Mouse (Mus musculus) erythroid progenitor cell, adult 5-6 weeks (primary cell): Measurements from ENCODE around the gene Fam83d. TPM values are rescaled to one million over a fixed set of nuclear protein-coding genes. Genes with fewer than 3 reads are reported as not detected.
"Not testable (repeated sequence)": the region's sequence is repeated elsewhere in the genome, so short reads cannot be mapped to it uniquely, and the experiment has no call there.

Source experiments
- ATAC-seq: replicated peaks from 2 replicates; pipeline ENCODE4 v1.8.0; 2016; ENCODE audit warnings: moderate number of reproducible peaks, mild to moderate bottlenecking, moderate TSS enrichment, inconsistent platforms; ENCODE audit not compliant: poor library complexity, low FRiP score, severe bottlenecking
- total RNA-seq, 2 experiments: library from RNA; stranded (forward) in 1 of 2; stranded (reverse) in 1 of 2; fragments of 150-400 nt in 1 of 2; fragments of 186-747, 209-891 nt in 1 of 2; gene quantifications; 2 replicates each; pipeline versions ENCODE4 v1.2.3 to v1.2.4; 2015 to 2017; ENCODE audit warnings: low replicate concordance in 2 of 2

Gene Fam83d
- total RNA-seq (2015; ENCODE audit: low replicate concordance) (24.3 and 33.2 TPM in 2 replicates), total RNA-seq (2017; ENCODE audit: low replicate concordance) (26.9 and 28.9 TPM in 2 replicates)

- peak; percentile 95 for ATAC-seq
Measured at GRCm38 (mm10) chr2:158767742-158768339, at the start of gene Fam83d. TSS of gene Fam83d (plus strand) at chr2:158768093.

DNA sequence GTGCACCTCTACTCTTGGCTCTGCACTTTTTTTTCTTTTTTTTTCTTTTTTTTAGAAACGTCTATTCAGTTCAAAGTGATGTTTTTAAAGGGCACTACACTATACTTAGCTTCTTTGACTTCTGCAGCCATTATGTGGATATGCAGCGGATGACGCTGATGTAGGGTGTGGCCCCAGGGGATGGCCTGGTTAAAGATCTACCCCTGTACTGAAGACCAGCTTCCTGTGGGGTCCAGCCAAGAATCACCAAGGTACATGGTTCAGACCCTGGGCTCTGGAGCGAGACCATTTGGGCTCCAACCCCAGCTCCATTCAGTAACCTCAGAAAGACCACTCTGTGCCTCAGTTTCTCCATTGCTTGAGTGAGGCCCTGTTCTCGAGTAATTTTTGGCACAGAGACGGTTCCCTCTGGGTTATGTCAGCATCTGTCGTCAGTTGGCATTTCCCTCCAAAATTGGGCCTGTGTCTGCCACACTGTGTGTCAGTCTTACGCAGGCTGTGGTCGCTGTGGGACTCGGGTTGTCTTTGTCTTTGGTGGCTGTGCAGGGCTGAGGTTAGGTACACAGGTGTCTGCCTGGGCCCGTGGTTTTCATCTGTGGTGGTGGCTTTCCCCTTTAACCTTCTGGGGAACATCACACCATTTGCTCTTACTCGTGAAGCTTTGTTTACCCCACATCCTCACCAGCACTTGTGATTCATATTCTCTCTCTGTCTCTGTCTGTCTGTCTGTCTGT is 48.9 kb upstream of the Fam83d start:
- ATAC-seq = no peak

DNA sequence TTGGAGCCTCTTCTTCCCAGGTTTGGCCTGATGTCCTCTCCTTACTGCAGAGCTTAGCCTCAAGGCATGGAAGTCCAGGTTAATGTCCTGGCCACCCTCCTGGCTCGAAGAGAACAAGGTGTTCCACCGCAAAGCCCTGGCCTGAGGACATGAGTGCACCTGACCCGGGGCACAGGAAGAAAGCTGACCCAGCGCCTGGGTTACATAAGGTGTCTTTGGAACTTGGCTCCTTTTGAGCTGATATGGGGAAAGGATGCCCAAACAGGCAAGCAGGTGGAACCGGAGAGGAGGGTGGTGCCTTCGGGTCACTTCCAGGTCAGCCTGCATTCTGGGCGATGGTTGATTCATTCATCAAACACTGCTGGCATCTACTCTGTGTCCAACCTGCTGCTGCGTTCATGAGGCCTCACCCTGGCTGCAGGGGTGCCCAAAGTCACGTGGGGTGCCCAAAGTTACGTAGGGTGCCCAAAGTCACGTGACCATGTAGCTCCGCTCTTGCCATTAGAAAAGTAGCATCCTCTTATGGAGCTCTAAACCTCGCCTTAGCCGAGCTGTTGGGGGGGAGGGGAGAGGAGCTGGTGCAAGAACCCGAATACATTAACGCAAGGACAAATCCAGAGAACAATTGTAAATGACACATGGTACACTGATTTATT is 47.0 kb upstream of the Fam83d start:
- ATAC-seq = no peak

GRCm38 (mm10) chr2:158721481-158721880 is 46.4 kb upstream of the Fam83d start:
- no peak for ATAC-seq

- no peak for ATAC-seq
Measured at GRCm38 (mm10) chr2:158722135-158722534, 45.8 kb upstream of the Fam83d start.

DNA sequence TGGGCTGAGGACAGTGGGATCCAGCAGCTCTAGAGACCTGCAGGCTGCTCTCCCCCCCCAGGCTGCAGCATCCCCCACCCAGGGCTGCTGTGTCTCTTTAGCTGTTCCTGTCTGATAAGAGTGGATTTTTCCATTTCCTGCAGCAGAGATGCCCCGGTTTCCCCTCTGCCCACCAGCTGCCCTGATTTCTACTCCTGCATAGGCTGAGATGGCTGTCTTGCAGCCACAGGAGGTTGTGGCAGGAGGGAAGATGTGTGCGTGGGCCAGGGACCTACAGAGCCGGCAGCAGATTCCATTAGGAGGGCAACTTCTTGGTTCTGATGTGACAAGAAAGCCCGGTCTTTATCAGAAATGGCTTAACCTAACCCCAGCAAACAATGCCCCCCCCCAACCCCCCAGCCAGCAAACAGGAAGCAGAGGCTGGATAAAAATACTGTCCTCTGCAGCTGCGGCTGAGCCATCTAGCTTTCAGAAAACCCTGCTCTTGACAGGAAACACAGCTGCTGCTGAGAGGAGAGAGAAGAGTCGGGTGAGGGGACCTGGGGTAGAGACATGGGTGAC is 44.8 kb upstream of the Fam83d start:
- ATAC-seq = no peak

- ATAC-seq = no peak
Measured at GRCm38 (mm10) chr2:158723806-158724205, 44.1 kb upstream of the Fam83d start.

DNA sequence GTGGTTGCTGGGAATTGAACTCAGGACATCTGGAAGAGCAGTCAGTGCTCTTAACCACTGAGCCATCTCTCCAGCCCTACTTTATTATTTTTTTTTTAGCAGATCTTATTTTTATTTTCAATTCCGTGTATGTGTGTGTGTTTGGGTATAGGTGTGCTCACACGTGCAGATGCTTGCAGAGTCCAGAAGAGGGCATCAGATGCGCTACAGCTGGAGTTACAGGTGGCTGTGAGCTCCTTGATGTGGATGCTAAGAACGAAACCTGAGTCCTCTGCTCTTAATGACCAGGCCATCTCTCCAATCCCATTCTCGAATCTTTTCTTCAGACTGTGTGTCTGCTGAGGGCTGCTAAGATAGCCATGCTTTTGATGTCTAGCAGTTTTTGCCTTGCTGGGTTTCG is 41.6 kb upstream of the Fam83d start:
- no peak for ATAC-seq

DNA sequence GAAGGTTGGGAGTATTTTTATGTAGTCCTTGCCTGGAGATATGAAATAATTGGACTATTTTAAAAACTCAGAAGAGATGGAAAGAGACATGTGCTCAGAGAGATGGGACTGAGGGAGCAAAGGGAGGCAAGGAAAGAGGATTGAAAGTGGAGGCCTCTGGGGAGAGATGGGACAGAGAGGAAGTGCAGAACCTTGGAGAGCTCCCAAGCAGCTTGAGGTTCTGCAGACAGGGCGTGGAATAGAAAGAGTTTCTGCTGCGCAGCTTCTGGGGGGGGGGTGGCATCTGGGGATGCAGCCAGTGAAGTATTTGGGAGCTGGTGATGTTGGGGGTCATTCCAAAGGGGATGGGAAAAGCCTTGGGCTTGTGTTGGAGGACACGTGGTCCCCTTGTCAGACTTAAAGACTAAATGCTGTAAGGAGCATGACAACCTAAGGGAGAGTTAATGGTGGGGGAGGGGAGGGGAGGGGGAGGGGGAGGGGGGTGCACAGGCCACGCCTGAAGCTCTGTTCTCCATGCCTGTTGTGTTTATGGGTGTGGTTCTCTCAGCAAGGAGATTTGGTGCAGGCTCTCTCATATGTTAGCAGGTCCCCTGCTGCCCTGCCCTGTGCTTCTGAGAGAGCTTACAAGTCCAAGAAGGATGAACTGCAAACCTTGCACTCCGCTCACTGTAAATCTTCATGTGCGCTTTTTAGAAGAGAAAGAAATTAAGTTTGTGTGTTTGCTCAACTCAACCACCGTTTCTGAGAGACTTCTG is 39.7 kb upstream of the Fam83d start:
- no peak for ATAC-seq

DNA sequence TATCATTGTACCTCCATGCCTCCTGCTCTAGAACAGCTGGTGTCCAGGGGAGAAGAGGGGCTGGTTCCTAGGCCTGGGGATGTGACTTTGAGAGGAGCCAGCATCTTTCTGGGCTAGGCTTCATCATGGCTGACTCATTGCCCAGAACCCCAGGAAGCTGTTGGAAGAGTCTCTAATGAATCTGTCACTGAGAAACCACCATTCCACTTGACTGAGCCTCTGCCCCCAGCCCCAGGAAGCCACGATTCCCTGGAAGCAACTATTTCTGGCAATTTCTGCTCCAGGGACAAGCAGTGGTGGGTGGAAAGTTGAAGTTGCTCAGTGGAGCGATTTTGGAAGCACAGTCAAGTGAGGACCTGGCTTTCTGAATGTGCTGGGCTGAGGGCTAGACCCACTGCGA is 37.0 kb upstream of the Fam83d start:
- ATAC-seq = no peak

DNA sequence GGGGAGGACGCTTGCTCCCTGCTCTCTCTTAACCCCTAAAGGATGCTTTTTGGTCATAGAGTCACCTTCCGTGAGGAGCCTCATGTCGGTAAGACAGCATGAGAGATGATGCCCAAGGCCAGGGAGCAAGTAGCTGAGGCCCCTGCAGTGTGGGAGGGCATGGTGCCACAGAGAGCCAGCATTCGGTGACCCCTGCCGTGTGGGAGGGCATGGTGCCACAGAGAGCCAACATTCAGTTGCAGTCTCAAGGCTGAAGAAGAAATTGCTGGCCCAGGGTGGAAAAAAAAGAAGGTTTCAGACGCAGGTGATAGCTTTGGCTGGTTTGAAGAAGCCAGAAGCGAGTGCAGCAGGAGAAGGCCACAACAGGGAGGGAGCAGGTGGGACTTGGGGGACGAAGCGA is 35.4 kb upstream of the Fam83d start:
- no peak for ATAC-seq

- ATAC-seq = no peak
Measured at GRCm38 (mm10) chr2:158733136-158733535, 34.8 kb upstream of the Fam83d start.

DNA sequence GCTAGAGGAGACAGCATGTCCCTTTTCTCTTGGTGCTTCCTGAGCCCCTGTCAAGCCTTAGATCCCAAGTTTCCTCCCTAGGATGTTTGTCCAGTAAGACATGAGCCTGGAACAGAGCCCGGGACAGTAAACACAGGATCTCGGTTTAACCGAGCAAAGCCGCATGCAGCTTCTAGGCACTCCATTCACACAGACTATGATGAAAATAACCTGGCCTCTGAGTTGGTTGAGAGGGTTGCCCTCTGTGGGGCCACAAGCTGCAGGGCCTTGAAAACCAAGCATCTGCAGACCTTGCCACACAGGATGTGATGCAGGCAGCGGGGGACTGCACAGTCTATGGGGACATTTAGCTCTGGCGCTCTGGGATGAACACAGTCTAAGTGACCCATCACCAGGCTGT is 34.0 kb upstream of the Fam83d start:
- ATAC-seq = no peak

GRCm38 (mm10) chr2:158734500-158735152 is 33.3 kb upstream of the Fam83d start:
- ATAC-seq = no peak

GRCm38 (mm10) chr2:158735340-158735739 is 32.6 kb upstream of the Fam83d start:
- ATAC-seq = no peak

DNA sequence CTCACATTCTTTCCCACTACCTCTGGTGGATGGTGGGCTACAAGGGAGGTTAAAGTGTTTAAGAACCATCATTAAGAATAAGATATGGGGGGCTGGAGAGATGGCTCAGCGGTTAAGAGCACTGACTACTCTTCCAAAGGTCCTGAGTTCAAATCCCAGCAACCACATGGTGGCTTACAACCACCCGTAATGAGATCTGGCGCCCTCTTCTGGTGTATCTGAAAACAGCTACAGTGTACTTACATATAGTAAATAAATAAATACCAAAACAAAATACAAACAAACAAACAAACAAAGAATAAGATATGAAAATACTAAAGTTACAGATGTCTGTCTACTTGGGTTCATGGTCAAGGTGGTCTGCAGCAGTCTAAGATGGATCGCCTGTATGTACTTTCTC is 31.6 kb upstream of the Fam83d start:
- not testable (repeated sequence) for ATAC-seq

- no peak for ATAC-seq
Measured at GRCm38 (mm10) chr2:158738591-158738990, 29.3 kb upstream of the Fam83d start.

- peak; percentile 46; the same call in 1 of the 2 replicates for ATAC-seq
Measured at GRCm38 (mm10) chr2:158739113-158739512, 28.8 kb upstream of the Fam83d start.

DNA sequence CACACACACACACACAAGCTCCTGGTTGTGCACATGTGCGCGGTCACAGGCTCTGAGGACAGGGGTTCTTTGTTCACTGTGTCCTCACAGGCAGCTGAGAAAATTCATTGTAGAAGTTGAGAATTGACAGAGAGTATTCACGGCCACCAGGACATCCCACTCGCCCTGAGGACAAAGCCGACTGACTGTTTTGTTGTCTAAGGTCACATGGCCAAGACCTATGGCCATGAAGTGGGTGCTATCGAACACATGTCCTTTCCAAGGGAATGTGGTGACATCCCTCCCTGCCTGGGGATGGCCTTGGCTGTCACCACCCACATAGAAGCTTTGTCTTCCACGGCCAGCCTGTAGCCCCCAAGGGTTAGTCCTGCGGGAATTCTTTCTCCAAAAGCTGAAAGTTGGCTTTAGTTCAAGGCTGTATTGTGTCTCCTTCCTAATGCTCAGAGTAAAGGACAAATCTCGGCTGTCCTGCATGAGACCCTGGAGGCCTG is 26.8 kb upstream of the Fam83d start:
- no peak for ATAC-seq
